Mouse (Mus musculus) lung, adult 2 months (tissue): ENCODE results near the gene Smim15.

Source experiments
- CTCF ChIP-seq: fragments of 200-500 bp; IDR thresholded peaks from 2 replicates; pipeline ENCODE4 v1.5.1; 2011; ENCODE audit warnings: mild to moderate bottlenecking, low read length, control low read depth; ENCODE audit not compliant: insufficient read depth
- POLR2A ChIP-seq: fragments of 200-500 bp; IDR thresholded peaks from 2 replicates; pipeline ENCODE4 v1.6.1; 2011; ENCODE audit warnings: low read depth, mild to moderate bottlenecking, control low read depth, low read length, borderline replicate concordance; ENCODE audit errors: extremely low read depth

DNA sequence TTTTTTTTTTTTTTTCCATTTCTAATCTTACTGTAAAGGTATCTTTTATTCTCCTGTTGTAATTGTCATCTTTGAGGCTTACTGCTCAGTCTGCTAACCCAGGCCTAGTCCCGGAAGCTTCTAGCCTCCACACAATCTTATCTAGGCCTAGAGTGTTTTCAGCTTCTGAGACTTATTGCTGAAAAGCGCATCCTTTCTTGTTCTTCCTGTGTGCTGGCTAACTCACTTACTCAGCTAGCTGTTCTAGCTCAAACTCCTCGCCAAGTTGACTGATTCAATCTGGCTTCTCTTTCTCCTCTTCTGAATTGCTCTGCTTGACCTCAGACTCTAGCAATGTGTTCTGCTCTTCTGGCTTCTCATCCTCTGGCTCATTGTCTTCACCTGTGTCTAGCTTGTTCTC lies 1.4 kb downstream of the Smim15 start:
- TF ChIP-seq CTCF (no peak), POLR2A (no peak)
